Mouse (Mus musculus) layer of hippocampus, postnatal 14 days (tissue): ENCODE measurements around the gene Fam227b. TPM values are rescaled to one million over a fixed set of nuclear protein-coding genes. Genes with fewer than 3 reads are reported as not detected.

Experiments used
- DNase-seq, 2 experiments: peaks; one replicate each; pipeline ENCODE4 v3.0.0; 2021 to 2022; ENCODE audit warnings: low spot score in 2 of 2, mixed read lengths in 1 of 2
- long read RNA-seq, 2 experiments: library from polyadenylated mRNA; stranded (forward); transcript quantifications; one replicate each; pipeline ENCODE4 v2.0.0; 2021
- total RNA-seq, 2 experiments: library from RNA; stranded (reverse); gene quantifications; 2 replicates each; pipeline ENCODE4 v1.2.3; 2021

Gene Fam227b
- total RNA-seq = under 1 TPM in 1 of 2 experiments, not detected in 1; 0.28 TPM
- long read RNA-seq, experiment 1, partial matches to known transcripts = 0 of 1 reads
- long read RNA-seq, experiment 1, other reads (novel, unspliced or antisense) = 1 of 1 reads
- long read RNA-seq, experiment 2, partial matches to known transcripts = 0 of 1 reads
- long read RNA-seq, experiment 2, other reads (novel, unspliced or antisense) = 1 of 1 reads

DNA sequence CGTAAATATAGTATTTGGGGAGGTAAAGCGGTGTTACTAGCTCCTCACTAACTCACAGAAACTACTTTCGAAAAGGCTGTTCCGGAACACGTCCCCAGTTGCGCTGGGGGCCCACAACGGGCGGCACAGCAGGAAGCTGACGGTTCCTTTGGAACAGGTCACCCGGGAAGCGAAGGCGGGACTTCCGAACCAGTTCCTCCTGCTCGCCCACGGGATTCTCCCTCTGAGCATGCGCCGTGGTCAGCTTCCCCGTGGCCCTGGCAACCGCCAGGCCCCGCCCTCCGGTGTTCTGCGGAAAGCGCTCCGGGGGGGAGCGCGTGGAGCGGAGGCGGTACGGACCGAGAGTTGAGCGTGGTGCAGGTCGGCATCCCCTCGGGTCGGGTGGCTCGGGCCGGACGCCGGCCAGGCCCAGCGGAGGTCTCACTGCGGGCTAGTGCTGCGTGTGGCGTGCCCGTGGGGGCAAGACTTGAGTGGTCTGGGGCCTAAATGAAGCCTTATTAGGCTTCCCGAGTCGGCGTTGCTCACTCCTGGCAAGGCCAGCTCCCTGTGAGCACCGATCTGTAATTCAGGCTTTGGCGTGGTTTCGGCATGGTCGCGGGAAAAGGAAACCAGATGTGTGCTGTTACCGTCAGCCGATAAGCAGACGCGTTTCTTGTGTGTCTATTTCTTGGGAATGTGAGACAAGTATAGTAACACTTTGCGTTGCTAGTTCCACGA is at the start of gene Fam227b, which contains the start of gene Dtwd1:
Gene Fam227b (minus strand): TSS at position 150 of the 717 bp plus-strand sequence.
Gene Dtwd1 (plus strand): TSS at position 287 of the 717 bp plus-strand sequence.
- DNase-seq = peak; percentile 98 to 99

DNA sequence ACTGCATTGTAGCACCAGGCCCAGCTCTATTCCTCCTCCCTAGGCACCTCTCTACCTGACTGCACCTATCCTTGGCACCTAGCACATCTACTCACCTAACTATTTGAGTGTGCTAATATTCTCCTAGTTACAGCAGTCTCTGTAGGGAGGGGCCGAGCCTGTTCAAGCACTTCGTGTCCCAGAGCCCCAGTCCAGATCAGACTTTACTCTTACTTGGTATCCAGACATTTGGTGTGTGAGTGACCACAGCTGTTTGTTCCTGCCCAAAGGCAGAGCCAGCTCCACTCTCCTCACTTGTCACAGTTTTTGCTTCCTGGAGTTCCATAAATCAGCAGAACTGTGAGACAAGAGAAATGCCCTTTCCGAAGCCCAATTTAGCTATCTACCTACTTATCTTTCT is 47.2 kb upstream of the Fam227b start:
- no peak for DNase-seq

DNA sequence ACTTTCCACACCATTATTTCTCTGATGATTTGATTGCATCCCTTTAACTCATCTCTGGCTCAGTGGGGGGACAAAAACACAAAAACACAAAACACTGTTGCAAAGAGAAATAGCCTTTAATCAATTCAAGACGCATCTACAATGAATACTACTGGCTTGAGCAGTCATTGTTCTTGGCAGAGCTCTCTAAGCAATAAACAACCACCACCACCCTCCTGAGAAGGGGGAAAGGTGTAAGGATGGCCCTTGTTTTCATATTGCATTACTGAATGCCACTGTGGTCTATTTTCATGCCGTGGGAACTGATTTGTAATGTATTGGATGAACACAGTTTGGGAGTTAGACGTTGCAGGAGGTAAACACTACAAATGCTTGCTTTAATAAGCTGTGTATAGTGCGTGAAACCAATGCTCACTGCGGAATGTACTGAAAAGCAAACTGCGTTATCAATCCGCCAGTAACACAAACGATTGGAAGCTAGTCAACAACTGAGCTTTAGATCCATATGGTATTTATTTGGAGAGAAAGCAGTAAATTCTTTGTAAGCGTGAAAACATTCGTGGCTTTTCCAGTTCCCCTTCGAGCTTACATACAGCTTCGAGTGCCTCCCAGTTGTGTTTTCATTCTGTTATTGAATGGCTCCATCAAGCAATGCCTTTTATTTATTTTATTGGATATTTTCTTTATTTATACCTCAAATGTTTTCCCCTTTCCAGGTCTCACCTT is 44.0 kb upstream of the Fam227b start:
- no peak for DNase-seq

DNA sequence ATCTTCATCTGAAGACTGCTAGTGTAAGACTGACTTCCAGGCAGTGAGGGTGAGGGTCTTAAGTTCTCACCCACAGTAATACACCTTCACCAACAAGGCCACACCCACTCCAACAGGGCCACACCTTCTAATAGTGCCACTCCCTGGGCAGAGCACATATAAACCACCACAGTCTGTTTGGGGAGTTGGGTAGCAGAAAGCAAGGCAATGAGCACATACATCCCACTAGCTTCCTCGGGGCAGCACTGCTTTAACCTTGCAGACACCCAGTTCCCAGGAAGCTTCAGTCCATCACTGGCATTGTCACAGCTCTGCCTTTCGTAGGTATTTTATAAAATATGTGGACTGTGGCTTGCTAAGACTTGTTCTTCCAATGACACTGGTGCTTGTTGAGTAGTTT is 40.3 kb upstream of the Fam227b start:
- no peak for DNase-seq

DNA sequence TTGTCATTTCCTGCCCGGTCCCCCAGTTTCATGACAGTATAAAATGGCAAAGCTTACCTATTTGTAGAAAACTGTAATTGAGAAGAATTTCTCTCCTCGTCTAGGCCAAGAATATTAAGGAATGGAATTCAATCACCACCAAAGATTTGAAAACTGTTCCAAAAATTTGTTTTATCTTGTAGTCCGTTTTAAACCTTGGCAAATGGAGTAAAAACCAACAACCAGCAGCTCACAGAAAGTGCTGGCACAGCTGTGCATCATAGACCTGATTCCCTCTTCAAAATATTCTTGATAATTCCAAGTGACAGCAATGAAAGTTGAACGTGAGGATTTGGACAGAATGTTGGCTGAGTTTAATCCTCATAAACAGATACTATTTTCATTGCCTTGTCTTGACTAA is 39.5 kb upstream of the Fam227b start:
- DNase-seq = no peak

DNA sequence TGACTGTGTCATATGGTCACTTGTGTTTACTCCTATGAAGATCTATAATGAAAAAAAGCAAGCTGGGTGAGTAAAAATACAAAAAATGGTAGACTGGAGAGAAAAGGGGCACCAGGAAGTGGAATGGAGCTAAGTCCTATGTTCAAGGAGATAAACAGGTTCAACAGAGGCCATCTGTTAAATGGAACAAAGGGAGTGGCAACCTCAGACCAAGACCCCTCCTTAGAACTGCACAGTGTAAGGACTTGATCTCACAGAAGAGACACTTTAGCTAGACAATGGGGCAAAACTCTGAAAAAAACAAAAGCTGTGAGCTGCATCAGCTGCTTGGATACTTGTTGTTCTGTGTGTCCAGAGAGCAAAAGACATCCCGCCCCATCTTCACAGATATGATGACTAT is 19.6 kb upstream of the Fam227b start:
- no peak for DNase-seq

DNA sequence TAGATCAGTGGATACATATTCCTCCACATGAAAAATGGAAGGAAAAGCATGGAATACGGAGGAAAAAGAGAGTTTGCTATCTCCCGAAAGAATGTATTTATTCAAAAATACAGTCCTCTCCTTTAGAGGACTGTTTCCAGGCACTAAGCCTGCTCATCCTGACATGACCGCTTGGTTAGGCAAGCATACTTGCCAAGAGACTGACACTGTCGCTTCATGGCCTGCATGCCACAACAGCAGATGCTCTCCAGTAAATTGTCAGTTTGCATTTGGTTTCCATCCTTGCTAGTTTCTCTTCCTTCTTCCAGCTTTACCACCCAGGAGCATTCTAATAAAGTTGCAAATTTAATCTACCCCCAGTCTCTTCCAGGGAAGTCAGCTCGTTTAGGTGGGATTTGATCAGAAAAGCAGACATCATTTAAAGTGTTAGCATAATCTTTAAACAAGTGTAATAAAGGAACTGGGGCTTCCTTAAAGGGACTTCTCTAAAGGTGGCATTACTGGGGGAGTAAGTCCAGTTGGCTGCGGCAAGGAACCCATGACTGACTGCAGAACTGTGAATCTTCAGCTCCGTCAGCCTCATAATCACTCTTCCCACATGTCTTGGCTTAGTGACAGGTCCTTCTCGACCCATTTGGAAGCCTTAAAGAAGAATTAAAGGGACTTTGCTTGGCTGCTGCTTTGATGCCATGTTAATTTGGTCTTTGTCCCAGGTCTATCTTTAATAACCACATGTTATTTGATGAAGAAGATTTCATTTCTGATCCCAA is 15.2 kb upstream of the Fam227b start:
- DNase-seq = peak in 1 of 2 experiments; percentile 9

DNA sequence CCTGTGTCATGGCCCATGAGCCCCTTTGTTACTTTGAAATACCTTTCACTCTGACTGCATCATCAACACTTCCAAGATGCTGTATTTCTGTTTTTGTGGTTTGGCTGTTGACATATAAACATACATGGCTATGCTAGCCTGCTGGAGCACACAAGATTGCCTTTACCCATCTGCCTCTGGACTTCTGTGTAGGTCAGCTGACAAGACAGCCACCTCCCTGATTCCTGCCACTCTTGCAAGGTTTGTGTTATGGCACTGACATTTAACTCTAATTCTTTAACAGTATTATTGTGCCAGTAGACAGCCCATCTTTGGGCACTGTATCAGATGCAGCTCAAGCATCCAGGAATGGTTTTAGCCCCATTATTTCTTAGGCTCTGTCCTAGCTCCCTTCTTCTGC is 14.5 kb upstream of the Fam227b start:
- DNase-seq = no peak

DNA sequence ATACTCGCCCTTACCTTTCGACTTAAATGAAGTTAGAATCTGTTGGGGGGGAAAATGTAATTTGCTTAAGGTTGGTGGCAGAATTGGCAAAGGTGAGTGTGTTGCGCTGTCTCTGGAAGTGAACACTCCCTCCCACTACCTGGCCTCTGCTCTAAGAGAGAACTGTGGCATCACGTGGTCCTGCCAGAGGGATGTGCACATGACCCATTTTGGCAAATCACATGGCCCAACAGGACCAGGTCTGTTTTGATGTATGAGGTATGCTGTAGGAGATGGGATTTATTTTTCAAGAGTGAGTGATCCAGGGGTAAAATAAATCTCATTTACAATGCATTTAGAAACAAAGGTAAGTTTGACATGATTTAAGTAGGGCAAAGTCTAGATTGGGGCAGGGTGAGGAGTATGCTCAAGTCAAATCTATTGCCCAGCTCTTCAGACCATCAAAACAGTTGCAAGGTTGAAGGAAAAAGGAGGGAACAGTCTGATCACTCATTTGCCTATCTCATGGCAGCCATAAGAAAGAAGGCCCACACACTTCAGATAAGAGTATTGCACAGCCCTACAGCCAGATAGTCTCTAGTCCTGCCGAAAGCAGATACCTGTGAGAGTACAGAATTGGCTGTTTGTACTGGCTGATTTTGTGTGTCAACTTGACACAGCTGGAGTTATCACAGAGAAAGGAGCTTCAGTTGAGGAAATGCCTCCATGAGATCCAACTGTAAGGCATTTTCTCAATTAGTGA is 13.6 kb upstream of the Fam227b start:
- no peak for DNase-seq

DNA sequence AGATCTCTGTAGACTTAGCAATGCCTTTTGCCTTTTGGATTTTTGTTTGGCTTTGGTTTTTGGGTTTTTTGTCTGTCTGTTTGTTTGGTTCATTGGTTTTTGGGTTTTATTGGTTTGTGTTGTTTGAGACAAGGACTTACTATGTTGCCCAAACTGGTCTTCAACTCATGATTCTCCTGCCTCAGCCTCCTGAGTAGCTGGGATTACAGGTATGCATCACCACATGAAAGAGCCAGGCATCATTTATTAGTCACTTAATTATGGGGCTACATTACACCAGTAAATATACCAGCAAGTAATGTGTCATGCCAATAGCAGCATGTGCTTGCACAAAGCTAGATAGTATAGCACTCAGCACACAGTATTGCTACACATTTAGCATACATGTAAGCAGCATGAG is 4.1 kb downstream of the Fam227b start:
- no peak for DNase-seq

DNA sequence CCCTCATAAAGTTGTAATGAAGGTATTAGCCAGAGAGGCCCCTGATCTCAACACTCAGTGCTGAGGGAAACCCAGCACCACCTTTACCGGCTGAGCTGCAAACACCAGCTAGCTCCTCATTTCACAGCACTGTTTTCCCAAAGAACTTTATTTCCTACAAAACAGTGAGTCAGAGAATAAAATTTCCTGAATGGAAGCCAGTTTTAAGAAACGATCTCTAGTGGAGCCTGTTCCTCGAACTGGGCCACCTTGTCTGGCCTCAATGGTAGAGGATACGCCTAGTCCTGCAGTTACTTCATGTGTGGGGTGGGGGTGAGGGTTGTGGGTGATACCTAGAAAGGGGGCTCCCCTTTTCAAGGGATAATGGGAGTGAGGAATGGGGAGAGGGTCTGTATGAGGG is 57.2 kb downstream of the Fam227b start:
- no peak for DNase-seq

DNA sequence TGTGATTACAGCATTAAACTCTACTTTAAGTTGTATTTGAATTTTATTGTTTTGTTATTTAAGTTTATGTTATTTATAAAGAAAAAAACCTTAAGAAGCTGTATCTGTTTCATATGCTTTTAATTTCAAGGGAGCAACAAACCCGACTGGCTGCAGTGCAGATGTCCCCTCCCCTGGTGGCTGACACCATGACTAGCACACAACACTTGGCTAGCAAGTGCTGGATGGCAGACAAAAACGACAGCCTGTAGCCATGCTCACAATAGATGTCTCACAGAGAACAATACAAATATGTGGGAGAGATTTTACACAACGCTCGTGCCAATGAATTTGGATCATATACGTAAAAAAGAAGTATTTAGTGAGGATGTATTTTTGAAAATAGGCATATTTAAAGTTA is 61.4 kb downstream of the Fam227b start:
- peak in 1 of 2 experiments; percentile 34 for DNase-seq

DNA sequence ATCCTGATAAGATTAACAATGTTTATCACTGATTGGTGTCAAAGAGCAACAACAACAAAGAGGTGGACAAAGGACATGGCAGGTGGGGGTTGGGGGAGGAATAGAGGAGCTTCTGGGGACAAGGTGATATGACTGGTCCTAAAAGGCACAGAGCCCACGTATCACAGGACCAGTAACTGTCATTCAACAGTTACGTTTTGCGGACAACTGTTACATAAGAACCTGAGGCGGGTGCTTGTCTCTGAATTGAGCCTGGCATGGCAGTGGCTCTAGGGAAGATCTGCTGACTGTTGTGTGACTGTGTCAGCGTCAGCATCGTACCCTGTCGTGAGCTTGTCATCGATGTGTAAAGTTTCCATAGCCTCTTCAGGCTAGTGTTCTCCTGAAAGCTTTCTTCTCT is 65.6 kb downstream of the Fam227b start:
- no peak for DNase-seq

DNA sequence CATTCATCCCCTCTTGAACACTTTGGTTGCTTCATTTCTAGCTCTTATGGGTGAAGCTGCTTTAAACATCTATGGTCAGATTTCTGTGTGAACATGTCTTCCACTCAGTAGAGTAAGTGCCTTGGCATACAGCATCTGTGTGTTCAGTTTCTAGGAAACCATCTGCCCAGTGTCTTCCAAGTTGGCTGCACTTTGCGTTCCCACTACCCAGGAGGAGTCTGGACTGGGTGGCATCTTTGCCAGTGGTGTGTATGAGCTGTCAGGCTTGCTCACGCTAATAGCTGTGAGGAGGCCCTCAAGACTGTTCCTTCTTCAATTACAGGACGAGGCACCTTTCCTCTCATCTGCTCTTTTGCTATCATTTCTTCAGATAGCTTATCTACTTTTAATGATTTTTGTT is 67.5 kb downstream of the Fam227b start:
- DNase-seq = peak in 1 of 2 experiments; percentile 27

DNA sequence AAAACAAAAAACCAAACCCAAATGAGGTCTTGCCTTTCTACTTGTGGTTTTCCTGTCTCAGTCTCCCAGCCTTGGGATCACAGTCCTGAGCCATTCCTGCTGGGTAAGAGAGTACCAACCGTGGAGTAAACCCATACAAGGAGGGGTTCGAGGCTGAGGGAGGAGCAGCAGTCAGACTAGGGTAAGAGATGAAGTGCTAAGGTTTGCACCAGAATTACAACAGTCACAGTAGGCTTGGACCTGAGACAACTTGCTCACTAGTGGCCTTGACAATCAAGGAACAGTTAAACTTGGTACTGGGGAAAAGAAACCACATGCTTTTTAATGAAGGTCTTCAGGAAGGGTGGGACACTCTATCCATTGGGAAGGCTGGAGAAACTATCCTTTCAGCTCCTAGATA is 72.7 kb downstream of the Fam227b start:
- no peak for DNase-seq

DNA sequence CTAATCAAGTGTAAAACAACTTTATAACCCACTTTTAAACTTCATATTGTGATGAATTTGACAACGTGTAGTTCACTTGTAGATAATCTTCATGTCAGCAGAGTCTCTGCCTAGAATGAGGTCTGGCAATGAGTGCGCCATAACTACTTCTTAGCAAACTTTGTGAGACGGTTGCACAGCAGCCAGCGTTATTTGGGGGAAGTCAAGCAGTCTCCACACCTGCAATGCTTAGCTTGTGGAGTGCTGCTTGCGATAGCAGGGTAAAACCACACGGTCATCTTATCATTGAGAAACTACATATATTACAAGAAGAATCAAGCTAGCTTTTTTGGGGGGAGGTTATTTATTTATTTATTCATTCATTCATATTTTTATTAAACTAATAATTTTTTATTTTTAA is 75.3 kb downstream of the Fam227b start:
- no peak for DNase-seq

DNA sequence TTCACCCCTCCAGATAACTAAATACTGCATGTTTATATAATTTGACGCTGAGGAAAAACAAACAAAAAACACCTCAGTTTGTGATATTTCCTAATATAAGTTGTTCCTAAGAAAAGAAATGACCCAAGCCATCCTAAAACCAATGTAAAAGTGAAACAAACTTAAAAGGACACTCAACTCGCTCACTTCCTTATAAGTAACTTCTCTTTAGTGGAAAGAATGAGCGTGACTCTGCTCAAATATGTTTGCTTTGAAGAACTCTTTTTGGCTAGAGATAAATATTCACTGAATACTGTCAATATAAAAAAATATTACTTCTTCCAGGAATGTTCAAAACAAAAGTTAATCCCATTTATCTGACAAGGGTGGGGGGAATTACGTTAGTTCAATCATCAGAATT is 78.1 kb downstream of the Fam227b start:
- DNase-seq = no peak

DNA sequence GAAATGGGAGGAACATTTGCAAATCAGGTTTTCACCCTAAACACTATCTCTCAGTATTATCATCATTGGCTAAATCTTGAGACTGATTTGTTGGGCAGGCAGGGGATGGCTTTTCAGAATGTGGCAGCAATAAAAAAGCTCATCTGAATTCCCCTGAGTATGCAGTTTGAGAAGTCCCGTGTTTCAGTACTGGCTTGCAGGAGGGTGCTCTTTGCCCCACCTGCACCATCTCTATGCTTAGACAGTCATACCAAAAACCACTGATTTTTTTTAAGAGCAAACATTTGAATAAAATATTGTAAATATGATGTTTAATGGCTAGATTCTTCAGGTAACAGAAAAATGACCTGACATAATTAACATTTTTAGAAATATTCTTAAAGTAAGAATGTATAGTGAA is 82.1 kb downstream of the Fam227b start:
- no peak for DNase-seq

DNA sequence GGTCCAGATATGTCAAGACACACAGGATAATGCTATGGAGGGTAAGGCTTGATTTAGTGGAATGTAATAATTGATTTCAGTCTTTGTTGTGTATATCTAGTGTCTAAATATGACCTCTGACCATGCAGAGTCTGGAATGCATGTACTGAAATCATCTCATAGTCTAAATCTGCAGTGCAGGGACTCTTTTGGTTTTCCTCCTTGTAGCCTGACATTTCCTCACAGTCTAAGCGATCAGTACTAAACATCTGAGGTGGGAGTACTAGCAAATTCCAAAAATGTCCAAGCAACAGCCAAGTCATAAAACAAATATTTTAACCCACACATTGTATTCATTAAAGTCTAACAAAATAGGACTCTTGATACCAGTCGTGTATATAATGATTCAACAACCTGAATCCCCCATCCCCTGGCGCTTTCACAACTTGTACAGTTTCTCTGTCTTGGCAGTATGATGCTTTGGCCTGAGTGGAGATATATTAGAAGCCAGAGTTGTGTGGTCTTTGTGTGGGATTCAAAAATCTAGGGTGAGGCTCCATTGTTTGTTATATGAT is 86.4 kb downstream of the Fam227b start:
- DNase-seq = no peak

DNA sequence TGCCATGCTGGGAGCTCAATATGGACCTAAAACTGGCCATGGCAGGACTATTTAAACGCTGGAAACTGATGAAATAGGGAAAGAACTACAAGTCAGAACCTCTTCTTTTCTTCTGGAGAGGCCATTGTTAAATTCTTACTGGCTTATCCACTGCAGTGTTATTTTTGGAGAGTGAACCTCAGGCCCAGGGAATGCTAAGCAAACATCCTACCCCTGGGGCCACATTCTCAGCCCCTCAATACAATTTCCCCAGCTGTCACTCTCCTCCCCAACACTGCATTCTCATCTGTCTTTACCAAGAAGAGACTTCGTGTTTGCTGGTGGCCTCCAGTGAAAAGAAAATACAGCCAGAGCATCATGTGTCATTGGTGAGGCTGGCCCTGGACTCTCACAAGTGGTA is 87.0 kb downstream of the Fam227b start:
- DNase-seq = no peak

DNA sequence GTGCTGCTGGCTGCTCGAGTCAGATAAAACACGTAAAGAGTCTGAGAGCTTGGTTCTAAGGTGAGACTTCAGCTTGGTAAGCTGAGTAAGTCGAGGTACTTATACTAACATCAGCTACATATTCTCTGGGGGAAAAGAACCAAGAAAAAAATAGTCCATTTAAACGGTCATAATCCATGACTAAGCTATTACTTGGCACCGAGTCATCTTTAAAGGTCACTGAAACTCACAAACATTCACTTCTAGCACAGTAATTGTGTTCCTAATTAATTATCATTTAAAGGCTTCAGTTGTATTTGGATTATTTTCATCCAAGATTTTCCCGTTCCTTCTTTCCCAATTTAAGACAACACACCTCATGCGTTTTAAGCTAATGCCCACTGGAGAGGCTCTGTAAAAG is 88.9 kb downstream of the Fam227b start:
- no peak for DNase-seq
